Mouse (Mus musculus) hindbrain, embryonic 16.5 days (tissue): Measurements from ENCODE around the gene Ip6k3. TPM values are rescaled to one million over a fixed set of nuclear protein-coding genes. Genes with fewer than 3 reads are reported as not detected.

Experiments
- ATAC-seq: fragments of 200-750 bp; cut with Nextera tagmentation; 2 replicates; pipeline ENCODE4 v1.8.0; 2017; ENCODE audit warnings: moderate TSS enrichment, moderate library complexity
- H3K27ac ChIP-seq: fragments of 300-500 bp; sonication (generic); 2 replicates; pipeline ENCODE4 v1.5.1; 2014; ENCODE audit warnings: low read depth, mild to moderate bottlenecking, control low read depth, low read length, moderate library complexity
- H3K27me3 ChIP-seq: fragments of 300-500 bp; sonication (generic); replicated peaks from 2 replicates; pipeline ENCODE4 v1.6.1; 2014; ENCODE audit warnings: low read length; ENCODE audit not compliant: control insufficient read depth, insufficient read depth
- H3K36me3 ChIP-seq: fragments of 300-500 bp; sonication (generic); 2 replicates; pipeline ENCODE4 v1.6.1; 2014; ENCODE audit warnings: mild to moderate bottlenecking, low read length, moderate library complexity, mixed read lengths; ENCODE audit not compliant: control insufficient read depth, insufficient read depth
- H3K4me1 ChIP-seq: fragments of 300-500 bp; sonication (generic); 2 replicates; pipeline ENCODE4 v1.6.1; 2014; ENCODE audit warnings: low read depth, low read length; ENCODE audit not compliant: control insufficient read depth, insufficient read depth
- H3K4me2 ChIP-seq: fragments of 300-500 bp; sonication (generic); 2 replicates; pipeline ENCODE4 v1.6.1; 2014; ENCODE audit warnings: mild to moderate bottlenecking, low read length, control low read depth, moderate library complexity
- H3K4me3 ChIP-seq: fragments of 300-500 bp; sonication (generic); 2 replicates; pipeline ENCODE4 v1.5.1; 2014; ENCODE audit warnings: mild to moderate bottlenecking, low read length, control low read depth, moderate library complexity
- H3K9ac ChIP-seq: fragments of 300-500 bp; sonication (generic); 2 replicates; pipeline ENCODE4 v1.6.1; 2014; ENCODE audit warnings: low read depth, mild to moderate bottlenecking, control low read depth, low read length, moderate library complexity
- H3K9me3 ChIP-seq: fragments of 300-500 bp; sonication (generic); 2 replicates; pipeline ENCODE4 v1.6.1; 2014; ENCODE audit warnings: mild to moderate bottlenecking, low read length, moderate library complexity; ENCODE audit not compliant: control insufficient read depth
- WGBS: fragments of 180-500 bp; shearing (Covaris S2); extraction: QIAGEN DNeasy Blood & Tissue Kit; methylation state at CpG from one replicate; pipeline ENCODE4 v1.1.7; 2014; 5-methylcytosine and 5-hydroxymethylcytosine counted together
- polyA plus RNA-seq: library from polyadenylated mRNA; unstranded; fragments of >200 nt; fragmentation: Nextera tagmentation; extraction: Ambion mirVana; gene quantifications from 2 replicates; pipeline ENCODE4 v1.2.1, GENCODE M21; 2015

The Ip6k3 gene
- polyA plus RNA-seq, 1 experiment from 2014 or later, result 0.31 TPM

GRCm38 (mm10) chr17:27160905-27161304 lies 6.7 kb downstream of the Ip6k3 start:
- 79% methylated on average over 4 of the region's 4 CpGs for WGBS
- no peak overlapping the region for H3K4me3 ChIP-seq
- H3K4me1 ChIP-seq, result no peaks in the 10 kb centered on the region
- no peaks in the 10 kb centered on the region for H3K9me3 ChIP-seq
- ATAC-seq, result no peak
- no peak overlapping the region for H3K4me2 ChIP-seq
- no peak overlapping the region for H3K9ac ChIP-seq
- no peaks in the 10 kb centered on the region for H3K27me3 ChIP-seq
- no peak overlapping the region for H3K27ac ChIP-seq
- H3K36me3 ChIP-seq, result no peaks in the 10 kb centered on the region

GRCm38 (mm10) chr17:27159169-27159568 lies 8.4 kb downstream of the Ip6k3 start:
- no peak overlapping the region for H3K4me3 ChIP-seq
- no peak overlapping the region for H3K27ac ChIP-seq
- 86% methylated on average over 7 of the region's 7 CpGs for WGBS
- no peaks in the 10 kb centered on the region for H3K36me3 ChIP-seq
- H3K27me3 ChIP-seq, result no peaks in the 10 kb centered on the region
- H3K4me1 ChIP-seq, result 0 out of 2 replicates have a peak, but pooled peaks cover 1% of the 10 kb centered on the region
- H3K9ac ChIP-seq, result no peak overlapping the region
- H3K9me3 ChIP-seq, result no peaks in the 10 kb centered on the region
- ATAC-seq, result no peak
- H3K4me2 ChIP-seq, result no peak overlapping the region

GRCm38 (mm10) chr17:27158439-27158838 lies 9.2 kb downstream of the Ip6k3 start:
- Histone ChIP-seq H3K9me3 (no peaks in the 10 kb centered on the region), H3K4me3 (no peak overlapping the region), H3K4me1 (peaks cover 8% of the 10 kb centered on the region), H3K36me3 (no peaks in the 10 kb centered on the region), H3K9ac (no peak overlapping the region), H3K27ac (no peak overlapping the region), H3K27me3 (no peaks in the 10 kb centered on the region), H3K4me2 (no peak overlapping the region)
- no peak for ATAC-seq
- 77% methylated on average over 6 of the region's 6 CpGs for WGBS

- H3K36me3 ChIP-seq, result no peaks in the 10 kb centered on the region
- 75% methylated on average over 8 of the region's 8 CpGs for WGBS
- no peak for ATAC-seq
- H3K27me3 ChIP-seq, result no peaks in the 10 kb centered on the region
- peaks cover 12% of the 10 kb centered on the region for H3K4me1 ChIP-seq
- H3K27ac ChIP-seq, result no peak overlapping the region
- no peak overlapping the region for H3K9ac ChIP-seq
- H3K4me2 ChIP-seq, result no peak overlapping the region
- no peaks in the 10 kb centered on the region for H3K9me3 ChIP-seq
- H3K4me3 ChIP-seq, result no peak overlapping the region
Observed at GRCm38 (mm10) chr17:27155752-27156151, 11.8 kb downstream of the Ip6k3 start.

- Histone ChIP-seq H3K27me3 (no peaks in the 10 kb centered on the region), H3K4me1 (peaks cover 17% of the 10 kb centered on the region), H3K4me2 (no peak overlapping the region), H3K4me3 (no peak overlapping the region), H3K36me3 (no peaks in the 10 kb centered on the region), H3K9ac (no peak overlapping the region), H3K9me3 (no peaks in the 10 kb centered on the region), H3K27ac (no peak overlapping the region)
- no peak for ATAC-seq
- 74% methylated on average over 6 of the region's 6 CpGs for WGBS
Observed at GRCm38 (mm10) chr17:27154881-27155280, 12.7 kb downstream of the Ip6k3 start.

- Histone ChIP-seq H3K4me3 (no peak overlapping the region), H3K4me1 (peaks cover 17% of the 10 kb centered on the region), H3K9me3 (no peaks in the 10 kb centered on the region), H3K9ac (no peak overlapping the region), H3K36me3 (no peaks in the 10 kb centered on the region), H3K27ac (peak overlapping the region; percentile 6; the same call in 1 of the 2 replicates), H3K4me2 (no peak overlapping the region), H3K27me3 (no peaks in the 10 kb centered on the region)
- 81% methylated on average over 14 of the region's 14 CpGs for WGBS
- ATAC-seq, result no peak
Observed at GRCm38 (mm10) chr17:27154256-27154655, 13.3 kb downstream of the Ip6k3 start.

- Histone ChIP-seq H3K27me3 (no peaks in the 10 kb centered on the region), H3K4me1 (peaks cover 20% of the 10 kb centered on the region), H3K4me2 (no peak overlapping the region), H3K4me3 (no peak overlapping the region), H3K9me3 (no peaks in the 10 kb centered on the region), H3K9ac (no peak overlapping the region), H3K27ac (peak overlapping the region; percentile 41; the same call in 1 of the 2 replicates), H3K36me3 (no peaks in the 10 kb centered on the region)
- no peak for ATAC-seq
- 44% methylated on average over 9 of the region's 9 CpGs for WGBS
Observed at GRCm38 (mm10) chr17:27153773-27154193, 13.8 kb downstream of the Ip6k3 start.

- no peaks in the 10 kb centered on the region for H3K36me3 ChIP-seq
- H3K4me2 ChIP-seq, result no peak overlapping the region
- no peak overlapping the region for H3K4me3 ChIP-seq
- WGBS, result 64% methylated on average over 8 of the region's 8 CpGs
- no peak overlapping the region for H3K9ac ChIP-seq
- ATAC-seq, result no peak
- no peaks in the 10 kb centered on the region for H3K9me3 ChIP-seq
- H3K4me1 ChIP-seq, result peaks cover 24% of the 10 kb centered on the region
- H3K27ac ChIP-seq, result peak overlapping the region; percentile 41; the same call in 1 of the 2 replicates
- H3K27me3 ChIP-seq, result no peaks in the 10 kb centered on the region
Observed at GRCm38 (mm10) chr17:27152976-27153723, 14.4 kb downstream of the Ip6k3 start.

GRCm38 (mm10) chr17:27151411-27151810 lies 16.2 kb downstream of the Ip6k3 start:
- no peak for ATAC-seq

More at GRCm38 (mm10) chr17:27151411-27151810, 16.2 kb downstream of the Ip6k3 start:
- WGBS, result 64% methylated on average over 8 of the region's 8 CpGs
- H3K27ac ChIP-seq, result no peak overlapping the region
- no peak overlapping the region for H3K9ac ChIP-seq
- no peaks in the 10 kb centered on the region for H3K36me3 ChIP-seq
- peaks cover 24% of the 10 kb centered on the region for H3K4me1 ChIP-seq
- no peak overlapping the region for H3K4me2 ChIP-seq
- no peak overlapping the region for H3K4me3 ChIP-seq
- H3K9me3 ChIP-seq, result no peaks in the 10 kb centered on the region
- H3K27me3 ChIP-seq, result no peaks in the 10 kb centered on the region
